Mouse (Mus musculus): ENCODE data around the gene Tbl2.

GRCm38 (mm10) chr5:135188214-135188554 is 38.7 kb downstream of the Tbl2 start:
- TF ChIP-seq CTCF (IDR thresholded peaks at IDR 0.05; ENCODE audit: low read depth, low read length) (no peak), POLR2A (IDR thresholded peaks at IDR 0.05; ENCODE audit: borderline replicate concordance, low read depth, low read length) (no peak)

All from bone marrow macrophage, adult 2 months (primary cell).